Mouse (Mus musculus): ENCODE results near the gene Plpp3.

DNA sequence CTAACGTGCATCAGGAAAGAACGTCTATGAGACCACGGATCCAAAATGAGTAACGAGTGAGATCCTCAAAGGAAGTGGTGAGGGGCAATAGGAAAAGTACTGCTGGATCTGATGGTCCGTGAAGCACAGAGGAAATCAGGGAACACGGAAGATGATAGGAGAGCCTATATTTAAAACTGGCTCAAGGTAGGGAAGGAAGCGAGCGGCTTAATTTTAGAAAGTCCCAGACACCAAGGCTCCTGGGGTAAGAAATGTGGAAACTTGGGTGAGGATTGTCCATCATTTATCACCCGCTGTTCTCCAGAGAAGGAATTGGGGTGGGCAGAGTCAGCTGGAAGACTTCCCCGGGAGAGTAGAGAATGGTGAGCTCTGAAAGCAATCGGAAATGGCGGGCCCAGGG is 105.2 kb downstream of the Plpp3 start:
- no peak for TF ChIP-seq POLR2A (IDR thresholded peaks at IDR 0.05; ENCODE audit: borderline replicate concordance, extremely low read depth, insufficient read depth, insufficient read length, poor library complexity, severe bottlenecking)
- no peak for TF ChIP-seq CTCF (IDR thresholded peaks at IDR 0.05; ENCODE audit: borderline replicate concordance, extremely low read depth, insufficient read depth, insufficient read length)

Measured in brain, embryonic 14.5 days (tissue).